Comparison of ENCODE assay signal across 7 mouse cellular contexts in genomic region chr12:72085329-72086165, GRCm38 (mm10). TPM values are rescaled to one million over a fixed set of nuclear protein-coding genes. Genes with fewer than 3 reads are reported as not detected.
DNase-seq lines count a peak whose midpoint lies in the region; ATAC-seq lines count a peak whose summit lies in the region.

TSS of gene L3hypdh (minus strand) at chr12:72085439.
TSS of gene Jkamp (plus strand) at chr12:72085589.

- peaks cover 18% of the 10 kb centered on the region for H3K4me1 ChIP-seq in intestine, embryonic 15.5 days (replicated peaks)
- H3K4me1 ChIP-seq in midbrain, embryonic 10.5 days = peaks cover 44% of the 10 kb centered on the region

- peak; percentile 100 for DNase-seq in adrenal gland, adult 2 months
- peak; percentile 99 for DNase-seq in embryo, embryonic 11.5 days (ENCODE audit: low read depth, low spot score)
- peak; percentile 97 to 99 for DNase-seq in gastrocnemius, postnatal 36 days
- peak; percentile 98 to 99 for DNase-seq in left cerebral cortex, postnatal 25 days (ENCODE audit: low spot score in 2 of 2)
- DNase-seq in midbrain, embryonic 10.5 days (ENCODE audit: low spot score) = peak; percentile 100
- DNase-seq in right cerebral cortex, postnatal 4 days = peak; percentile 99

- H3K4me3 ChIP-seq in intestine, embryonic 15.5 days (replicated peaks) = peak within 1 kb of the TSS; percentile 76
- H3K4me3 ChIP-seq in midbrain, embryonic 10.5 days = peak within 1 kb of the TSS; percentile 73

- H3K4me2 ChIP-seq in intestine, embryonic 15.5 days (replicated peaks) = peak within 1 kb of the TSS; percentile 93

- intact Hi-C loops in gastrocnemius, postnatal 36 days (cut with DNase I) = no loop called here
- intact Hi-C loops in left cerebral cortex, postnatal 25 days (cut with DNase I) = loop anchor here (1.0 to 10.0 kb wide), 3 partner anchors 15 to 579 kb away; partner anchors contain the start of genes Dhrs7 and Rtn1

- no peaks in the 10 kb centered on the region for H3K27me3 ChIP-seq in intestine, embryonic 15.5 days (replicated peaks)
- no peaks in the 10 kb centered on the region for H3K27me3 ChIP-seq in midbrain, embryonic 10.5 days (ENCODE audit: low read depth, poor library complexity, severe bottlenecking)

- WGBS in intestine, embryonic 15.5 days = 1% methylated on average over 60 of the region's 60 CpGs
- WGBS in midbrain, embryonic 10.5 days = under 1% methylated on average over 60 of the region's 60 CpGs

- no peaks in the 10 kb centered on the region for H3K36me3 ChIP-seq in intestine, embryonic 15.5 days
- peaks cover 11% of the 10 kb centered on the region for H3K36me3 ChIP-seq in midbrain, embryonic 10.5 days

- ATAC-seq in intestine, embryonic 15.5 days = peak; percentile 96

- peak within 1 kb of the TSS; percentile 78 for H3K9ac ChIP-seq in intestine, embryonic 15.5 days

- H3K27ac ChIP-seq in intestine, embryonic 15.5 days = peak within 1 kb of the TSS; percentile 98
- peak within 1 kb of the TSS; percentile 96 for H3K27ac ChIP-seq in midbrain, embryonic 10.5 days (replicated peaks)

- H3K9me3 ChIP-seq in intestine, embryonic 15.5 days = no peaks in the 10 kb centered on the region
- H3K9me3 ChIP-seq in midbrain, embryonic 10.5 days (replicated peaks) = no peaks in the 10 kb centered on the region

RNA-seq across cellular contexts. Expression of gene L3hypdh, which starts in this region (rescaled TPM):
- 10 to 100 TPM; 15.3 to 18.9 TPM for total RNA-seq in adrenal gland, adult 2 months (2021)
- polyA plus RNA-seq in adrenal gland, adult 2 months (2012; rRNA removed) = 103 and 106 TPM in 2 replicates
- under 1 TPM; 0.87 to 0.94 TPM for total RNA-seq in gastrocnemius, postnatal 36 days (2021)
- polyA plus RNA-seq in intestine, embryonic 15.5 days (2015; fragmentation: Nextera tagmentation; extraction: Ambion mirVana) = 15.2 and 16.2 TPM in 2 replicates
- 1 to 10 TPM; 2.6 to 3.4 TPM for total RNA-seq in left cerebral cortex, postnatal 25 days (2021)
- polyA plus RNA-seq in midbrain, embryonic 10.5 days (2016; fragmentation: Nextera tagmentation; extraction: Ambion mirVana) = 6.7 and 7.8 TPM in 2 replicates

RNA-seq across cellular contexts. Expression of gene Jkamp, which starts in this region (rescaled TPM):
- total RNA-seq in adrenal gland, adult 2 months (2021) = 10 to 100 TPM; 48.0 to 49.0 TPM
- polyA plus RNA-seq in adrenal gland, adult 2 months (2012; rRNA removed) = 92.1 and 92.2 TPM in 2 replicates
- 10 to 100 TPM; 10.4 to 11.4 TPM for total RNA-seq in gastrocnemius, postnatal 36 days (2021)
- 59.8 and 66.7 TPM in 2 replicates for polyA plus RNA-seq in intestine, embryonic 15.5 days (2015; fragmentation: Nextera tagmentation; extraction: Ambion mirVana)
- 10 to 100 TPM; 54.8 to 55.5 TPM for total RNA-seq in left cerebral cortex, postnatal 25 days (2021)
- 84.5 and 102 TPM in 2 replicates for polyA plus RNA-seq in midbrain, embryonic 10.5 days (2016; fragmentation: Nextera tagmentation; extraction: Ambion mirVana)

Comparison
In these comparisons a context has a peak if more than half of its experiments do, and no peak if none do; other contexts are left out.
1. Peak in every context shown above with its lines: DNase-seq, ATAC-seq, H3K4me3 ChIP-seq and H3K27ac ChIP-seq.